In genomic region chr3:83988214-83988613, GRCm38 (mm10) we compare ENCODE assay signal across 16 mouse cellular contexts. TPM values are rescaled to one million over a fixed set of nuclear protein-coding genes. Genes with fewer than 3 reads are reported as not detected.
DNase-seq lines count a peak whose midpoint lies in the region; ATAC-seq and TF ChIP-seq lines count a peak whose summit lies in the region.
"Had no signal": no experiment of that assay in that cellular context is flagged by ENCODE, and none has a peak within 500 bp of the region (broad histone marks: within the 10 kb centered on the region; RNA-seq: fewer than 3 reads in every experiment).

No protein-coding gene starts in this region.

- H3K36me3 ChIP-seq in kidney, embryonic 14.5 days (ENCODE audit: control insufficient read depth, insufficient read depth, low read length): no peaks in the 10 kb centered on the region
- no peaks in the 10 kb centered on the region for H3K36me3 ChIP-seq in embryonic facial prominence, embryonic 13.5 days
- H3K36me3 ChIP-seq in limb, embryonic 14.5 days (ENCODE audit: control insufficient read depth, insufficient read depth, low read length): no peaks in the 10 kb centered on the region
- H3K36me3 ChIP-seq: heart, embryonic 13.5 days; midbrain, embryonic 13.5 days; neural tube, embryonic 13.5 days had no signal

- DNase-seq in kidney, adult 8-10 months: no peak
- peak; percentile 43 for DNase-seq in embryo, embryonic 10.5 days (ENCODE audit: low spot score)
- DNase-seq in limb, embryonic 14.5 days (ENCODE audit: low spot score): no peak
- DNase-seq in natural killer cell, adult 2 months (ENCODE audit: low spot score in 2 of 2): no peak
- no peak for DNase-seq in urinary bladder, postnatal 25 days (ENCODE audit: low spot score)
- DNase-seq in Muller cell, postnatal 12 days (ENCODE audit: inconsistent ontology term): no peak
- DNase-seq: cerebellum, adult 11-12 months; gastrocnemius, postnatal 25 days; kidney, adult 18-20 months; layer of hippocampus, postnatal 36 days; lung, postnatal 36 days had no signal

- WGBS in kidney, embryonic 14.5 days: 17% methylated on average over 4 of the region's 4 CpGs
- WGBS in embryonic facial prominence, embryonic 13.5 days: 26% methylated on average over 4 of the region's 4 CpGs
- 16% methylated on average over 4 of the region's 4 CpGs for WGBS in limb, embryonic 14.5 days

- peak; percentile 47 for ATAC-seq in kidney, embryonic 14.5 days (ENCODE audit: low FRiP score, low TSS enrichment)
- no peak for ATAC-seq in embryonic facial prominence, embryonic 13.5 days (ENCODE audit: insufficient number of reproducible peaks, insufficient read depth, low FRiP score, low TSS enrichment, low read depth)
- peak; percentile 42; the same call in 1 of the 2 replicates for ATAC-seq in limb, embryonic 14.5 days (ENCODE audit: low FRiP score, low read depth)
- ATAC-seq: midbrain, embryonic 13.5 days had no signal

- no peak overlapping the region for H3K9ac ChIP-seq in kidney, embryonic 14.5 days (ENCODE audit: low read depth, low read length)
- no peak overlapping the region for H3K9ac ChIP-seq in embryonic facial prominence, embryonic 13.5 days
- no peak overlapping the region for H3K9ac ChIP-seq in limb, embryonic 14.5 days (ENCODE audit: low read depth, low read length, severe bottlenecking)
- H3K9ac ChIP-seq: heart, embryonic 13.5 days; midbrain, embryonic 13.5 days; neural tube, embryonic 13.5 days had no signal

- no peak overlapping the region for H3K4me2 ChIP-seq in kidney, embryonic 14.5 days (replicated peaks; ENCODE audit: low read depth, low read length)
- no peak overlapping the region for H3K4me2 ChIP-seq in embryonic facial prominence, embryonic 13.5 days
- no peak overlapping the region for H3K4me2 ChIP-seq in limb, embryonic 14.5 days (replicated peaks; ENCODE audit: low read depth, low read length, severe bottlenecking)
- H3K4me2 ChIP-seq: heart, embryonic 13.5 days; midbrain, embryonic 13.5 days; neural tube, embryonic 13.5 days had no signal

- H3K9me3 ChIP-seq in kidney, embryonic 14.5 days (ENCODE audit: control insufficient read depth, low read length): no peaks in the 10 kb centered on the region
- no peaks in the 10 kb centered on the region for H3K9me3 ChIP-seq in embryonic facial prominence, embryonic 13.5 days
- no peaks in the 10 kb centered on the region for H3K9me3 ChIP-seq in limb, embryonic 14.5 days (ENCODE audit: control insufficient read depth, low read length)
- H3K9me3 ChIP-seq: heart, embryonic 13.5 days; midbrain, embryonic 13.5 days; neural tube, embryonic 13.5 days had no signal

- peaks cover 11% of the 10 kb centered on the region for H3K4me1 ChIP-seq in kidney, embryonic 14.5 days (ENCODE audit: control insufficient read depth, insufficient read depth, low read length)
- peaks cover 71% of the 10 kb centered on the region for H3K4me1 ChIP-seq in embryonic facial prominence, embryonic 13.5 days
- peaks cover 58% of the 10 kb centered on the region for H3K4me1 ChIP-seq in limb, embryonic 14.5 days (ENCODE audit: control insufficient read depth, insufficient read depth, low read length)

- no peaks in the 10 kb centered on the region for H3K27me3 ChIP-seq in kidney, embryonic 14.5 days (ENCODE audit: control insufficient read depth, insufficient read depth, low read length)
- no peaks in the 10 kb centered on the region for H3K27me3 ChIP-seq in embryonic facial prominence, embryonic 13.5 days
- no peaks in the 10 kb centered on the region for H3K27me3 ChIP-seq in limb, embryonic 14.5 days (ENCODE audit: control insufficient read depth, insufficient read depth, low read length)
- H3K27me3 ChIP-seq: heart, embryonic 13.5 days; midbrain, embryonic 13.5 days; neural tube, embryonic 13.5 days had no signal

- no peak for TF ChIP-seq POLR2A in limb, embryonic 14.5 days (IDR thresholded peaks at IDR 0.05; ENCODE audit: borderline replicate concordance, extremely low read depth, insufficient read depth, insufficient read length)

- H3K4me3 ChIP-seq in kidney, embryonic 14.5 days (ENCODE audit: low read length): no peak overlapping the region
- H3K4me3 ChIP-seq in embryonic facial prominence, embryonic 13.5 days: no peak overlapping the region
- H3K4me3 ChIP-seq in limb, embryonic 14.5 days (replicated peaks; ENCODE audit: low read length): no peak overlapping the region
- H3K4me3 ChIP-seq: heart, embryonic 13.5 days; midbrain, embryonic 13.5 days; neural tube, embryonic 13.5 days had no signal

- H3K27ac ChIP-seq in kidney, embryonic 14.5 days (ENCODE audit: low read depth, low read length): no peak overlapping the region
- H3K27ac ChIP-seq in embryonic facial prominence, embryonic 13.5 days: peak overlapping the region; percentile 40
- 0 out of 2 replicates have a peak overlapping the region, but pooled peaks have one; percentile 28 for H3K27ac ChIP-seq in limb, embryonic 14.5 days (replicated peaks; ENCODE audit: low read depth, low read length)
- H3K27ac ChIP-seq: heart, embryonic 13.5 days; midbrain, embryonic 13.5 days; neural tube, embryonic 13.5 days had no signal

RNA-seq across cellular contexts. Expression of gene Tmem131l, which starts 51.8 kb away (rescaled TPM):
- 45.3 and 53.1 TPM in 2 replicates for polyA plus RNA-seq in kidney, embryonic 14.5 days (2014; fragmentation: Nextera tagmentation; extraction: Ambion mirVana)
- polyA plus RNA-seq in embryonic facial prominence, embryonic 13.5 days (2015; fragmentation: Nextera tagmentation; extraction: Ambion mirVana): 65.7 and 67.4 TPM in 2 replicates
- 52.4 and 60.0 TPM in 2 replicates for polyA plus RNA-seq in limb, embryonic 14.5 days (2012; rRNA removed)
- 59.8 and 66.0 TPM in 2 replicates for polyA plus RNA-seq in limb, embryonic 14.5 days (2014; fragmentation: Nextera tagmentation; extraction: Ambion mirVana)
